Mouse (Mus musculus): ENCODE data around the gene Cttnbp2. TPM values are rescaled to one million over a fixed set of nuclear protein-coding genes. Genes with fewer than 3 reads are reported as not detected.

Cttnbp2 gene
- polyA plus RNA-seq, 1 experiment from 2014 or later: 28.1 TPM

DNA sequence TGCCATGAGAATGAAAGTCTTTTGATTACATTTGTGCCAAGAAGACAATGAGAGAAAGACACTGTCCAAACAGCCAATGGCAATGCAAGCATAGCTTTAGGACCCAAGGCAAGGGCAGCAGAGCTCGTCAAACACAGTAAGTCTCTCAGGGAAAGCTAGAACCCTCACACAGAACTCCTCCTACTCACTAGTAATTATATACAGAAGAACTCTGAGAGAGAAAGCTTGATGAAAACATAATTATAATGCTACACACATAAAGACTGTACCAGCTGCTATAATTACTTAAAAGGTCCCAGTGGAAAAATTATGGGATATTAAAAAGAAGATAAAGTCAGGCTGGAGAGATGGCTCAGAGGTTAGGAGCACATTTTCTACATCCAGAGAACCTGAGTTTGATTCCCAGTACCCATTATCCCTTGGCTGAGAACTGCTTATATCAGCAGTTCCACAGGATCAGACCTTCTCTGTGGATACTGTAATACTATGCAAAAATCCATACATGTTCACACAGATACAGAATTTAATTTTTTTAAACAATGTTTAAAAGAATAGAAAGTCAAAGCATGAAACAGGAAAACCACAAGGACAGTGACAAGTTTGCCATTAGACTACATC is 37.2 kb downstream of the Cttnbp2 start:
- WGBS: 70% methylated on average over 1 of the region's 1 CpGs
- Histone ChIP-seq H3K36me3 (ENCODE audit: control insufficient read depth, insufficient read depth, low read length) (no peaks in the 10 kb centered on the region), H3K27me3 (ENCODE audit: control insufficient read depth, insufficient read depth, low read length) (no peaks in the 10 kb centered on the region), H3K9ac (ENCODE audit: low read length) (no peak overlapping the region), H3K9me3 (ENCODE audit: control insufficient read depth, low read length) (no peaks in the 10 kb centered on the region), H3K4me1 (ENCODE audit: control insufficient read depth, insufficient read depth, low read length) (no peaks in the 10 kb centered on the region), H3K4me2 (ENCODE audit: low read depth) (no peak overlapping the region), H3K27ac (ENCODE audit: low read depth, low read length) (no peak overlapping the region), H3K4me3 (ENCODE audit: low read depth, low read length) (no peak overlapping the region)
- DNase-seq (ENCODE audit: low spot score) (no peak), ATAC-seq (ENCODE audit: insufficient read depth, low FRiP score, low TSS enrichment) (no peak)

DNA sequence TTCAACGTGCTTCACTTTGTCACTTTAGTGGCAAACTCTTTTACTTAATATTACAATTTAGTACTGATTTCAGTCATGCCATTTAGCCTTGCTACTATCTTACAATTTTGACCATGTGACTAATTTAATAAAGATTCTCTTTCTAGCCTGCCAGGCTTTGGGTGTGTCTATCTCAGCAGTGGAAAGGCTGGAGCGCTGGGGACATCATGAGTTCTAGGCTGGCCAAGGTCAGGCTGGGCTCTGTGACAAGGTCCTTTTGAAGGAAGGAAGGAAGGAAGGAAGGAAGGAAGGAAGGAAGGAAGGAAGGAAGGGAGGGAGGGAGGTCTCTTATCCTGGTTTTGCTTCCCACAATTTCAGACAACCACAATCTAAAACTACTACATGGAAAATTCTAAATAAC is 39.7 kb downstream of the Cttnbp2 start:
- Histone ChIP-seq H3K9ac (ENCODE audit: low read length) (no peak overlapping the region), H3K4me2 (ENCODE audit: low read depth) (no peak overlapping the region), H3K36me3 (ENCODE audit: control insufficient read depth, insufficient read depth, low read length) (no peaks in the 10 kb centered on the region), H3K9me3 (ENCODE audit: control insufficient read depth, low read length) (no peaks in the 10 kb centered on the region), H3K27ac (ENCODE audit: low read depth, low read length) (no peak overlapping the region), H3K4me1 (ENCODE audit: control insufficient read depth, insufficient read depth, low read length) (no peaks in the 10 kb centered on the region), H3K4me3 (ENCODE audit: low read depth, low read length) (no peak overlapping the region), H3K27me3 (ENCODE audit: control insufficient read depth, insufficient read depth, low read length) (no peaks in the 10 kb centered on the region)
- ATAC-seq (ENCODE audit: insufficient read depth, low FRiP score, low TSS enrichment): no peak
- WGBS: 77% methylated on average over 2 of the region's 2 CpGs
- no peak for DNase-seq (ENCODE audit: low spot score)

DNA sequence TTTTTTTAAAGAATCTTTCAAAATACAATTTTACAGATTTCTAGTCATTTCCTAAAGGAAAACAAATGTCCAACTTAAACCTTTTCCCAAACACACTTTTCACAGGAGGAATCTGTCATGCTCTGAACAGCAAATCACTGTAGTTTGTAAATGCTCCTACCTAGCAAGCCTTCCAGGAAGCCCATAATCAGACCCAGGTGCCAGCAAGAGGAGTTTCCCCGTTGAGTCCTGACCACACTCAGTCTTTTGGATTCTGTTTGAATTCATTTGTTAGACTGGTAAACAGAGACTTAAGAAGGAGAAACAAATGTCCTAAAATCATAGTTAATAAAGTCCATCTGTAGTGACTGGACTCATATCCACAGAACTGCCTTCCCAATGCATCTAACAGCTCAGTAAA is 40.1 kb downstream of the Cttnbp2 start:
- Histone ChIP-seq H3K4me2 (ENCODE audit: low read depth) (no peak overlapping the region), H3K4me3 (ENCODE audit: low read depth, low read length) (no peak overlapping the region), H3K9me3 (ENCODE audit: control insufficient read depth, low read length) (no peaks in the 10 kb centered on the region), H3K4me1 (ENCODE audit: control insufficient read depth, insufficient read depth, low read length) (no peaks in the 10 kb centered on the region), H3K27me3 (ENCODE audit: control insufficient read depth, insufficient read depth, low read length) (no peaks in the 10 kb centered on the region), H3K27ac (ENCODE audit: low read depth, low read length) (no peak overlapping the region), H3K9ac (ENCODE audit: low read length) (no peak overlapping the region), H3K36me3 (ENCODE audit: control insufficient read depth, insufficient read depth, low read length) (no peaks in the 10 kb centered on the region)
- ATAC-seq (ENCODE audit: insufficient read depth, low FRiP score, low TSS enrichment): no peak
- no peak for DNase-seq (ENCODE audit: low spot score)
- WGBS: 64% methylated on average over 1 of the region's 1 CpGs

DNA sequence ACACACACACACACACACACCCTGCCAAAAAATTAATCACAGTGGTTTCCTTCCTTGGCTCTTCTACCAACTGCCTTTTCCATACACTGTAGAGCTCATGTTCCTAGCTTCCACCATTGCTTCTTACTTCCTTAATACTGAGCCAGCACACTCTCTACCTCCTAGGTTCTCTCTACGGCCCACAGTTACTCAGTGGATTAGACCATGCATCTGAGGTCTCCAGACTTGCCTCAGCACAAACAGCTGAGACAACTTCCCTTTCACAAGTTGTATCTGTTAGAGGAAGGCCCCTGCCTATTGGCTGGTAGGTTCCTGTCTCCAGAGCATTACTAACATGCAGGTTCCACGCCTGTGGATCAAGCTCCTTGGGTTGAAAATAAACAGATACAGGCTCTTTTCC is 45.4 kb downstream of the Cttnbp2 start:
- H3K27ac ChIP-seq (ENCODE audit: low read depth, low read length): no peak overlapping the region
- H3K36me3 ChIP-seq (ENCODE audit: control insufficient read depth, insufficient read depth, low read length): no peaks in the 10 kb centered on the region
- no peaks in the 10 kb centered on the region for H3K9me3 ChIP-seq (ENCODE audit: control insufficient read depth, low read length)
- ATAC-seq (ENCODE audit: insufficient read depth, low FRiP score, low TSS enrichment) (no peak), DNase-seq (ENCODE audit: low spot score) (no peak)
- no peak overlapping the region for H3K9ac ChIP-seq (ENCODE audit: low read length)
- H3K4me2 ChIP-seq (ENCODE audit: low read depth): no peak overlapping the region
- no peak overlapping the region for H3K4me3 ChIP-seq (ENCODE audit: low read depth, low read length)
- WGBS: 68% methylated on average over 2 of the region's 2 CpGs
- H3K4me1 ChIP-seq (ENCODE audit: control insufficient read depth, insufficient read depth, low read length): peaks cover 3% of the 10 kb centered on the region; the same call in 1 of the 2 replicates
- no peaks in the 10 kb centered on the region for H3K27me3 ChIP-seq (ENCODE audit: control insufficient read depth, insufficient read depth, low read length)

DNA sequence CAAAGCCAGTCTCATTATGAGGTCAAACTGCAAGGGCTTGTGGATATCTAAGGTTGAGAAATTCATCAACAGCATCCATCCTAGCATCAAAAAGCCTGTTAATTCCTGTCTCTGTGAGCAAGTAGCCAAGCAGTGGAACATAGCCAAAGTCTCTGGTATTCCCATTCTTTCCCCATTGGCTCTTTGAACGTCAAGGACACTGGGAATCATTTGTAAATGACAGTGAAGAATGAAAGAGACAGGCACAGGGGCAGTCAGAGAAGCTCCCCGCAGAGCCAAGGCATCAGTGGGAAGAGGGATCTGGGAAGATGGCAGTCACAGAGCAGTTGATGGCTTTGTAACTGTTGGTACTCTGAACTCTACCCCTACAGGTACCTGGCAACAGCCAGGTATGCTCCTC is 46.9 kb downstream of the Cttnbp2 start:
- H3K4me3 ChIP-seq (ENCODE audit: low read depth, low read length): no peak overlapping the region
- 36% methylated on average over 2 of the region's 2 CpGs for WGBS
- H3K27me3 ChIP-seq (ENCODE audit: control insufficient read depth, insufficient read depth, low read length): no peaks in the 10 kb centered on the region
- H3K9me3 ChIP-seq (ENCODE audit: control insufficient read depth, low read length): no peaks in the 10 kb centered on the region
- peaks cover 3% of the 10 kb centered on the region; the same call in 1 of the 2 replicates for H3K4me1 ChIP-seq (ENCODE audit: control insufficient read depth, insufficient read depth, low read length)
- no peak overlapping the region for H3K4me2 ChIP-seq (ENCODE audit: low read depth)
- no peak for ATAC-seq (ENCODE audit: insufficient read depth, low FRiP score, low TSS enrichment)
- H3K36me3 ChIP-seq (ENCODE audit: control insufficient read depth, insufficient read depth, low read length): no peaks in the 10 kb centered on the region
- no peak for DNase-seq (ENCODE audit: low spot score)
- no peak overlapping the region for H3K9ac ChIP-seq (ENCODE audit: low read length)
- no peak overlapping the region for H3K27ac ChIP-seq (ENCODE audit: low read depth, low read length)

DNA sequence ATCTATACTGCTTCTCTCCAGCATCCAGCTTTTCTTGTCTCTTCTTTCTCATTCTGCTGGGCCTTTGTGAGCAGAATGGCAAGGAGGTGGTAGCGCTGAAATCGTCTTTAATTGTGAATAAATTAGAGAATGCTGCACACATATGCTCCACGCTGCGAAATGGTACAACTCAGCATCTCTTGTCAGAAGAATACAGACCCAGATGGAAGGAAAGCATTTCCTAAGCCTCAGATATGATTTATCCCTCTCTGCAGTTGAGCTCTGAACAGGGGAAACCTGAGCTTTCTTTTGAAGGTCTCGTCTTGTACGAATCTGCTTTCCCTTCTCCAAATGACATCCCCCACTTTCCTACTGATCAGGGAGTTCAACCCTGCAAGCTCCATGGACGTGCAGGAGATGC is 48.4 kb downstream of the Cttnbp2 start:
- no peaks in the 10 kb centered on the region for H3K27me3 ChIP-seq (ENCODE audit: control insufficient read depth, insufficient read depth, low read length)
- DNase-seq (ENCODE audit: low spot score): no peak
- ATAC-seq (ENCODE audit: insufficient read depth, low FRiP score, low TSS enrichment): no peak
- H3K4me3 ChIP-seq (ENCODE audit: low read depth, low read length): no peak overlapping the region
- WGBS: 71% methylated on average over 7 of the region's 7 CpGs
- H3K36me3 ChIP-seq (ENCODE audit: control insufficient read depth, insufficient read depth, low read length): no peaks in the 10 kb centered on the region
- no peak overlapping the region for H3K4me2 ChIP-seq (ENCODE audit: low read depth)
- H3K9me3 ChIP-seq (ENCODE audit: control insufficient read depth, low read length): no peaks in the 10 kb centered on the region
- no peak overlapping the region for H3K9ac ChIP-seq (ENCODE audit: low read length)
- H3K27ac ChIP-seq (ENCODE audit: low read depth, low read length): no peak overlapping the region; the same call in 1 of the 2 replicates
- H3K4me1 ChIP-seq (ENCODE audit: control insufficient read depth, insufficient read depth, low read length): peaks cover 3% of the 10 kb centered on the region; the same call in 1 of the 2 replicates

DNA sequence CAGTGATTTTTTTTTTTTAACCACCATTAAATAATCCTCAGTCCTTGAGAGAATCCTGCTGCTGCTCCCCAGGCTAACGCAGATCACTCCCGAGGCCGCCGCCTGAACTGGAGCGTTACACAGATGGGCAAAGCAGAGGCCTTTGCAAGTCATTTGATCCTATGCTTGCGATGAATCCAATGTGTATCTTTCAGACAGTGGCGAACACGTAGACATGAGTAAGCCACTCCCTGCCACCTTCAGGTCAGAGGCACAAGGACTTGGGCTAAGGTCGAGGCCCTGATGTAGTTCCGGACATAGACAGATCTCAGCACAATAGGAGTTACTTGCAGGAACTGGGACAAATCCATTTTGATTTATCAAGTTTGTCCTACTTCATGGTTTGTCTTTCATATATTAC is 49.0 kb downstream of the Cttnbp2 start:
- WGBS: 54% methylated on average over 10 of the region's 10 CpGs
- DNase-seq (ENCODE audit: low spot score): no peak

DNA sequence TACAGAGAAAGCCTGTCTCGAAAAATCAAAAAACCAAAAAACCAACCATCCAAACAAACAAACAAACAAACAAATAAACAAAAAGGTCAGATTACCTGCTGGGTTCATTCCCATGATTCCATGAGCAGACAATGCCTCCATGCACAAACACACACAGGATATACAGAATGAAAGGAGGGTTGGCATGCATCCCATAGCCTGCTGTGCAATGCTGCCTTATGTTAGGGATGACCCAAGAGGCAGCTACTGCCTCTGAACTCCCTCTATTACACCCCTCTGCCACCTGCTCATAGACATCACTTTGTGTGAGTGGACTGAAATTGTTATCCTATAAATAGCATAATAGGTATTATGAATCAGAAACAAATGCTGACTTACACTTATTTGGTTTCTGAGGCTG is 55.0 kb downstream of the Cttnbp2 start:
- DNase-seq (ENCODE audit: low spot score) (no peak), ATAC-seq (ENCODE audit: insufficient read depth, low FRiP score, low TSS enrichment) (no peak)
- Histone ChIP-seq H3K4me2 (ENCODE audit: low read depth) (no peak overlapping the region), H3K27ac (ENCODE audit: low read depth, low read length) (no peak overlapping the region), H3K4me1 (ENCODE audit: control insufficient read depth, insufficient read depth, low read length) (no peaks in the 10 kb centered on the region), H3K36me3 (ENCODE audit: control insufficient read depth, insufficient read depth, low read length) (no peaks in the 10 kb centered on the region), H3K9me3 (ENCODE audit: control insufficient read depth, low read length) (no peaks in the 10 kb centered on the region), H3K9ac (ENCODE audit: low read length) (no peak overlapping the region), H3K27me3 (ENCODE audit: control insufficient read depth, insufficient read depth, low read length) (no peaks in the 10 kb centered on the region), H3K4me3 (ENCODE audit: low read depth, low read length) (no peak overlapping the region)
- 93% methylated on average over 1 of the region's 1 CpGs for WGBS

More for the DNA sequence above, 49.0 kb downstream of the Cttnbp2 start:
- H3K9me3 ChIP-seq (ENCODE audit: control insufficient read depth, low read length): no peaks in the 10 kb centered on the region
- no peak overlapping the region for H3K9ac ChIP-seq (ENCODE audit: low read length)
- H3K4me1 ChIP-seq (ENCODE audit: control insufficient read depth, insufficient read depth, low read length): peaks cover 3% of the 10 kb centered on the region; the same call in 1 of the 2 replicates
- H3K27me3 ChIP-seq (ENCODE audit: control insufficient read depth, insufficient read depth, low read length): no peaks in the 10 kb centered on the region
- ATAC-seq (ENCODE audit: insufficient read depth, low FRiP score, low TSS enrichment): no peak
- H3K4me3 ChIP-seq (ENCODE audit: low read depth, low read length): no peak overlapping the region
- H3K27ac ChIP-seq (ENCODE audit: low read depth, low read length): no peak overlapping the region
- H3K4me2 ChIP-seq (ENCODE audit: low read depth): no peak overlapping the region
- no peaks in the 10 kb centered on the region for H3K36me3 ChIP-seq (ENCODE audit: control insufficient read depth, insufficient read depth, low read length)

DNA sequence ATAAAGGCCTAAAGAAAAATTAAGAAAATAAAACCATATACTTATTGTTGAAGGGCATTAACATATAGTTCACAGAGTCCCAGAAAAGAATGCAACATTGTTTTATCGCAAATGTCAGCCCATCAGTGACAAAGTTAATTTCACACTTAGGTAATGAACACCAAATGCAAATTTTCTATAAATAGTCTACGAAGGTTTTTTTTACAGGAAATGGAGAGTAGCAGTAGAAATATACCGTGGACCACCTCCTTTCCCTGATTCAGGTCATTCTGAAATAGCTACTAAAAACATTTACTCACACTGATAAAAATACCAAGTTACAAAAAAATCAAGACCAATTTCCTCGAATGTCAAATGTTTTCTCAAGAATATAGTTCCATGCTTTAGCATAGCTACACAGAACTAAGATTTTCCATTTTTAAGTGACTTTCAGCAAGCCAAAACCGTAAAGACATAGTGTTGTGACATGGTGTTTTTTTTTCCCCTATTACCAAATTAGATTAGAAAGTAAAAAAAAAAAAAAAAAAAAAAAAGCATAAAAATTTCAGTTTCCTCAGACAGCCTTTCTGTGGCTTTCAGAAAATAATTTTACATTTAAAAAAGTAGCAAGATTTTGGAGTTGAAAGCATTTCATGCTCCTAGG is 64.0 kb downstream of the Cttnbp2 start:
- 86% methylated on average over 5 of the region's 5 CpGs for WGBS
- Histone ChIP-seq H3K27me3 (ENCODE audit: control insufficient read depth, insufficient read depth, low read length) (no peaks in the 10 kb centered on the region), H3K4me2 (ENCODE audit: low read depth) (no peak overlapping the region), H3K9ac (ENCODE audit: low read length) (no peak overlapping the region), H3K4me3 (ENCODE audit: low read depth, low read length) (no peak overlapping the region), H3K4me1 (ENCODE audit: control insufficient read depth, insufficient read depth, low read length) (peaks cover 6% of the 10 kb centered on the region; the same call in 1 of the 2 replicates), H3K36me3 (ENCODE audit: control insufficient read depth, insufficient read depth, low read length) (no peaks in the 10 kb centered on the region), H3K27ac (ENCODE audit: low read depth, low read length) (no peak overlapping the region), H3K9me3 (ENCODE audit: control insufficient read depth, low read length) (no peaks in the 10 kb centered on the region)
- ATAC-seq (ENCODE audit: insufficient read depth, low FRiP score, low TSS enrichment) (no peak), DNase-seq (ENCODE audit: low spot score) (no peak)

Data from neural tube, embryonic 11.5 days (tissue).